Mouse (Mus musculus) yolk sac, embryonic 10.5 days (tissue): ENCODE measurements at regions not wholly inside any gene's neighbourhood (a gene's known extent, or its start where the extent isn't known, plus 50 kb on each side); places are given as distances from the start of the nearest gene placed in this dataset.

Experiments used
- DNase-seq: peaks from one replicate; pipeline ENCODE4 v3.0.0-alpha.2; 2017; ENCODE audit warnings: low spot score

DNA sequence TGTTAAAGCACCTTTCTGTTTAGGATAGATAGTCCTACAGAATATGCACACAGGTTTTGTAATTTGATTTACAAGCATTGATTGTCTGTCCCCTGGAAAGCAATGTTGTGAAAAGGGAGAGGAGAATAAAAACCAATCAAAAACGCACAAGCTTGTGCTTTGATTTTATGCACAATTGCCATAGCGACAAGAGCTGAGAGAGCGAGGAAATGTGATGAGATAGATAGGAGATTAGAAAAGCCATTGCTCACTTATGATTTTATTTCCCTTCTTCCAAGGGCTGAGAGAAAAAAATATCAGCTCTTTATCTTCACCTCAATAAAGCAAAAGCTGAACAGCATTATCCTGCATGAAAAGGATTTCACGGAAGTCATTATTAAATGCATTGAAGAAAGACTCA, 133.0 kb upstream of the Nrxn1 start:
- no peak for DNase-seq

DNA sequence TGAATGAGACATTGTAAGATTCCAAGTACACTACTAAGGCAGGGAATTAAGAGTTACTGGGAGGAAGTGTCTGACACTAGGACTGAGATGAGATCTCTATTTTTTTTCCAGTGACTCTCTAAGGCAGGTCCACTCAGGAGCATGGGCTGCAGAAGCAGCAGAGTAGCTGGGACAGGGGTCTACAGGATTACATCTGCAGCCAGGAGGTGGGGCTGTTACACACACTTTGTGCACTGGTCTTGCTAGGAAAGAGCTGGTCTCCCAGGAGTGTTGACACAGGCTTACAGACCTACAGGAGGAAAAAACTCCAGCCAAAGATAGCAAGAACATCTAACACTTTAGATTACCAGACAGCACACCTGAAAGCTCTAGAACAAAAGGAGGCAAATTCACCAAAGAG, 123.6 kb upstream of the Nrxn1 start:
- peak; percentile 4 for DNase-seq

DNA sequence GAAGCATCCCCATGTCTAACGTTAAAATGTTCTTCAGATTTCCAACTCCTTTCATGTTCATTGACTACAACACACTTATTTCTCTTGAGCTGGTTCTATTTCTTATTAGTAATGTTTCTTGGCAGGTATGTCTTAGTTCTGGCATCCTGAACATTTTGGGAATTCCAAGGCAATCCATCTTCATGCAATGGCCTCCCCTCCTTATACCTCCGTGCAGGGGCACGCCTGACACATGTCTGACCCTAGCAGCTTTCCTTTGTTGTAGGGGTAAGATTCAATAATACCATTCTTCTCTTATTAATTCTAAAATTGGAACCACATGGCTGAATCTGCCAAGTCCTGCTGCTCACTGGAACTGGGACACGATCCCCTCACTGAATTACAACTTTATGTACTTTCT, 89.7 kb upstream of the Nrxn1 start:
- no peak for DNase-seq

DNA sequence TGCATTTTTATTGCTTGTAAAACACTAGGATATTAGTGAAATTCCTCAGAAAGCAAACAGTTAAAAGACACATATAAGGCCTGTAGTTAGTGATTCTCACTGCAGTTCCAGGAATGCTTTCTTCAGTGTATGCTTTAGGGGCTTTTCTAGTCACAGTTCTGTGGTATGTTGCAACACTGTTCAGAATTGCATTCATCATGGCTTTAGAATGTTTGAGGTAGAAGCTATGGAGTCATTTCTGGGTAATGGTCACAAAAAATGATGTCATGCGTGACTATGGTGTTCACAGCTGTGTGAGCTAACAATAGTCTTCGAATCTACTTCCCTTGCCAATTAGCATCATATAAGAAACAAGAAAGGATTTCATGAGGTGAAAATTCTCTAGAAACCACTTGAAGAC, 69.0 kb upstream of the Nrxn1 start:
- DNase-seq: no peak
